Mouse (Mus musculus): ENCODE measurements at regions not wholly inside any gene's neighbourhood (a gene's known extent, or its start where the extent isn't known, plus 50 kb on each side); places are given as distances from the start of the nearest gene placed in this dataset.

DNA sequence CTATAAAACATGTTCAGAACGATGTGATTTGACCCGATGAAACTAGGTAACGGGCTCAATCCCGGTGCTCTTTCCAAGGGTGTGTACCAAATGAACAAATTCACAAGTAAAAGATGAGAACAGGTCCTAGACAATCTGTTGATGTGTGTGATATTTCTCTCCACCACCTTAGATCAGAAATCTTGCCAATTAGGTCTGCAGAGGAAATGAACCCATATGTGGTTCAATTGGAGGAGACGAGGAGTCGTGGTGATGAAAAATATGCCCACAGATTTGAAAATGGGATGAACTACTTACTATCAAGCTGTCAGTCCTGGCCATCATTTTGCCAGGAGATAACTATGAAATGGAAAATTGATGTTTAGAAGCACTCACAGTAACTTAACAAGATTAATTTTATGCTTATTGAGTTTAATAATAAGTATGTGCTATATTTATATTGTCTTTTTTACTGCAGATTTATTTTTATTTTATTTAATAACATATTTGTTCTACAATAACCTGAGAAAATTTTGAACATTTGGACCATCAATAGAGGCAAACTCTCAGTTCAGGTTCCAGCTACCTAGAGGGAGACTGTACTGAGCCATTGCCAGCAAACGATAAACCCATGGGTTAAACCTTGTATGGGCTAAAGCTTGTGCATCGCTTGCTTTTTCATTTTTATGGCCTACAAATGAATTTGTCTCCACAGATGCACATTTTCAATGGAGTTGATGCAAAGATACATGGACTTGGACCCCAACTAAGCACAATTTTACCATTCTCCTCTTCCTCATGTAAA, 332.9 kb upstream of the Adam34 start:
- no peak for TF ChIP-seq CTCF (IDR thresholded peaks at IDR 0.05; ENCODE audit: low read depth, low read length)
- TF ChIP-seq POLR2A (IDR thresholded peaks at IDR 0.05; ENCODE audit: extremely low read depth, insufficient read depth, low read length), result no peak
